Mouse (Mus musculus) lung, postnatal 0 days (tissue): ENCODE data around the gene Ccdc33.

ENCODE experiments used
- CTCF ChIP-seq: IDR thresholded peaks from 2 replicates; pipeline ENCODE4 v1.5.1; 2016; ENCODE audit warnings: antibody characterized with exemption, mild to moderate bottlenecking
- EP300 ChIP-seq: IDR thresholded peaks from 2 replicates; pipeline ENCODE4 v1.6.1; 2016; ENCODE audit warnings: antibody characterized with exemption, mild to moderate bottlenecking, control low read depth

GRCm38 (mm10) chr9:58133893-58134884 is 15.6 kb upstream of the Ccdc33 start:
- no peak for TF ChIP-seq CTCF
- no peak for TF ChIP-seq EP300
